Mouse (Mus musculus) hematopoietic multipotent progenitor cell, adult 10-12 weeks (in vitro differentiated cells): Measurements from ENCODE around the gene Glb1l2. TPM values are rescaled to one million over a fixed set of nuclear protein-coding genes. Genes with fewer than 3 reads are reported as not detected.

ENCODE experiments used
- polyA plus RNA-seq: library from polyadenylated mRNA; stranded (reverse); fragments of >175 nt; gene quantifications from 2 replicates; pipeline ENCODE4 v1.2.3, GENCODE M21; 2012; ENCODE audit warnings: low replicate concordance

Gene Glb1l2
- not detected in 2 replicates for polyA plus RNA-seq

DNA sequence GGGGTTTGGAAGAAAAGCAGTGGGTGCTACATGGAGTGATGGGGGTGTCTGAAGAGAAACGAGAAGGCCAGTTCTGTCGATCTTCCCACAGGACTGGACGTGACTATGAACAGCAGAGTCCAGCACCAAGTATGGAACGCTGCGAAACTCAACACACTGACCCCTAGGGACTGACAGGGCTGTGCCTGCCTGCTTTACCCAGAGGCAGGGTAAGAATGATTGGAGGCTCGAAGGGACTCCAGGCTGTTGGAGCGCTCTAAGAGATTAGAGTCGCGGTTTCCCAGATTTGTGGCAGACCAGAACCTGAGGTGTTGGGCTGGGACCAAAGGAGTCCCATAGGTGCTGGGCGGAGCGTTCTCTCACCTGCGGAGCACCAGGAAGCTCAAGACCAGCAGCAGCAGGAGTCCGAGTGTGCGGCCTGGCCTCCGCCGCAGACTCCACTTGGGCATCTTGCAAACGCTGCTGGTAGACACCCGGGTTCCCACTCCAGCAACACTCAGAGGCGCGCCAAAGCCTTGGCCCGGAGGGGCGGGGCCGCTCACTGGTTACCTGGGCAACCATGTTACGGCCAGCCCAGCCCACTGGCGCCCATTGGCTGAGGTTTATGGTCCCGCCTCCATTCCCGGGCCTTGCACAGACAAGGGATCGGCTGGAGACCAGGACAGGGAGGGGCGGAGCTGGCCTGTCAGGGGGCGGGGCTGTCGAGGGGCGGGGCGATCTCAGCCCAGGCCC is at the start of gene Glb1l2:
TSS of gene Glb1l2 (minus strand) at position 534 of the 732 bp plus-strand sequence.

DNA sequence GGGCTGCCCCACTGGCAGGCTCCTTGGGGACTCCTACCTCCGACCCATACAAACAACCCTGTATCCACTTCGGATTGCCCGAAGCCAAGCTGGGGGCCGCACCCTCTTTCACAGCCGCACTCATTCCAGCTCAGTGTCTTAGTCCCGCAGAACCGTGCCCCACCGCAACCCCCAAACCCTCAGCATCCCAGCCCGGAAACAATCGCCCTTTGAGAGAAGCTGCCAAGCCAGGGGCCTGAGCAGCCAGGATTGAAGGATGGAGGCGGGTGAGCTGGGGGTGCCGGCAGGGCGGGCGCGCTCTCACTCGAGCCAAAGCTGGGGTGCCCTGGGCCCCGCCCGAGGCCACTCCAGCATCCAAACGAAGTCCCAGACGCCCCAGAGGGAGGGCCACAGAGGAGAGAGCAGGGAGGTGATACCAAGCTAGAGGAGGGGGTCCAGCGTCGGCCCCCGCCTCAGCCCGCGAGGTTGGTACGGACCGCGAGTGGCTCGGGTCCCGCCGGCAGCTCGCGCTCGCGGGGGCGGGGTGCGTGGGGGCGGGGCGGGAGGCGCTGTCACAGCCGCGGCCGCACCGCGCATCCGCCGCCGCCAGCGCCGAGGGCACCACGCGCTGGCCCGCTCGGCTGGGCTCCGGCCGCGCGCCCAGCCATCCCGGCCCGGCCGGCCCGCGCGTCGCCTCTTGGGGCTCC is 72.9 kb downstream of the Glb1l2 start, which contains the start of gene B3gat1:
TSS of gene B3gat1 (plus strand) at position 523 of the 686 bp plus-strand sequence.

Other genes starting within 250 kb of the Glb1l2 start
- gene B3gat1, start 72.7 kb downstream of the Glb1l2 start, polyA plus RNA-seq = not detected in 2 replicates
- not detected in 2 replicates for gene Glb1l3, start 54.4 kb upstream of the Glb1l2 start, polyA plus RNA-seq
- not detected in 2 replicates for gene Gm1110, start 116.6 kb upstream of the Glb1l2 start, polyA plus RNA-seq
- gene Acad8, start 193.1 kb upstream of the Glb1l2 start, polyA plus RNA-seq = 0.63 and 0.75 TPM in 2 replicates
- gene Thyn1, start 193.2 kb upstream of the Glb1l2 start, polyA plus RNA-seq = 0.81 and 2.4 TPM in 2 replicates
- 16.2 and 44.8 TPM in 2 replicates for gene Vps26b, start 223.6 kb upstream of the Glb1l2 start, polyA plus RNA-seq
- gene Ncapd3, start 223.7 kb upstream of the Glb1l2 start, polyA plus RNA-seq = 0.85 and 3.2 TPM in 2 replicates